Mouse (Mus musculus) embryonic fibroblast, embryonic 13.5 days (primary cell): Measurements from ENCODE around the gene Col5a1.

Experiments used
- CTCF ChIP-seq: IDR thresholded peaks from 2 replicates; pipeline ENCODE4 v1.5.1; 2011; ENCODE audit warnings: mild to moderate bottlenecking, control low read depth, low read length, moderate library complexity, borderline replicate concordance; ENCODE audit not compliant: insufficient read depth
- POLR2A ChIP-seq: IDR thresholded peaks from 2 replicates; pipeline ENCODE4 v1.6.1; 2011; ENCODE audit warnings: low read depth, mild to moderate bottlenecking, control low read depth, low read length, moderate library complexity

GRCm38 (mm10) chr2:27975786-27976185, 89.6 kb downstream of the Col5a1 start:
- no peak for TF ChIP-seq CTCF
- TF ChIP-seq POLR2A = no peak
